Mouse (Mus musculus) lung, embryonic 15.5 days (tissue): Measurements from ENCODE around the gene Yju2. TPM values are rescaled to one million over a fixed set of nuclear protein-coding genes. Genes with fewer than 3 reads are reported as not detected.

Source experiments
- ATAC-seq: fragments of 200-750 bp; cut with Nextera tagmentation; 2 replicates; pipeline ENCODE4 v1.8.0; 2017; ENCODE audit warnings: moderate number of reproducible peaks, borderline replicate concordance; ENCODE audit not compliant: low FRiP score, low TSS enrichment; ENCODE audit errors: extremely low read depth
- H3K27ac ChIP-seq: fragments of 300-500 bp; sonication (generic); 2 replicates; pipeline ENCODE4 v1.5.1; 2015; ENCODE audit warnings: moderate library complexity, mild to moderate bottlenecking, inconsistent platforms
- H3K27me3 ChIP-seq: fragments of 300-500 bp; sonication (generic); 2 replicates; pipeline ENCODE4 v1.6.1; 2015; ENCODE audit warnings: inconsistent platforms
- H3K36me3 ChIP-seq: fragments of 300-500 bp; sonication (generic); 2 replicates; pipeline ENCODE4 v1.6.1; 2015; ENCODE audit warnings: inconsistent platforms
- H3K4me1 ChIP-seq: fragments of 300-500 bp; sonication (generic); 2 replicates; pipeline ENCODE4 v1.6.1; 2015; ENCODE audit warnings: inconsistent platforms
- H3K4me2 ChIP-seq: fragments of 300-500 bp; sonication (generic); 2 replicates; pipeline ENCODE4 v1.6.1; 2015; ENCODE audit warnings: inconsistent platforms, mild to moderate bottlenecking, moderate library complexity
- H3K4me3 ChIP-seq: fragments of 300-500 bp; sonication (generic); 2 replicates; pipeline ENCODE4 v1.5.1; 2015; ENCODE audit warnings: mild to moderate bottlenecking, inconsistent platforms
- H3K9ac ChIP-seq: fragments of 300-500 bp; sonication (generic); 2 replicates; pipeline ENCODE4 v1.6.1; 2015; ENCODE audit warnings: inconsistent platforms
- H3K9me3 ChIP-seq: fragments of 300-500 bp; sonication (generic); 2 replicates; pipeline ENCODE4 v1.6.1; 2016; ENCODE audit warnings: inconsistent platforms
- WGBS: fragments of 180-500 bp; shearing (Covaris S2); methylation state at CpG from one replicate; pipeline ENCODE4 v1.1.7; 2015; 5-methylcytosine and 5-hydroxymethylcytosine counted together
- polyA plus RNA-seq: library from polyadenylated mRNA; unstranded; fragments of >200 nt; fragmentation: Nextera tagmentation; extraction: Ambion mirVana; gene quantifications from 2 replicates; pipeline ENCODE4 v1.2.1, GENCODE M21; 2015

The Yju2 gene
- polyA plus RNA-seq, 1 experiment from 2014 or later, result 28.3 TPM

DNA sequence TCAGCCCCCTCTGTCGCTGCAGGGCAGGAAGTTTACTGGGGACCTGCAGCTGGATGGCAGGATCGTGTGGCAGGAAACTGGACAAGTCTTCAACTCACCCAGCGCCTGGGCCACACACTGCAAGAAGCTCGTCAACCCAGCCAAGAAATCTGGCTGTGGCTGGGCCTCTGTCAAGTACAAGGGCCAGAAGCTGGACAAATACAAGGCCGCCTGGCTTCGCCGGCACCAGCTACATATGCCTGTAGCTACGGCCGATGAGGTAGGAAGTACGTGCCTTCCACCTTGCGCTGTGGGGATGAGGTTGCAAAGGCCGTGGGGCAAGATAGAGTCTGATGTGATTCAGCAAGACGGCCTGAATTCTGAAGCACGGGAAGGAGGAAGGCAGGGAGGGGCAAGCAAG, 51.4 kb downstream of the Yju2 start:
- Histone ChIP-seq H3K4me1 (peaks cover 23% of the 10 kb centered on the region), H3K9ac (peak overlapping the region; percentile 83), H3K27ac (0 out of 2 replicates have a peak overlapping the region, but pooled peaks have one; percentile 91), H3K36me3 (peaks cover 30% of the 10 kb centered on the region), H3K4me2 (peak overlapping the region; percentile 98), H3K9me3 (no peaks in the 10 kb centered on the region), H3K4me3 (peak overlapping the region; percentile 96), H3K27me3 (no peaks in the 10 kb centered on the region)
- no peak for ATAC-seq
- WGBS, result 51% methylated on average over 14 of the region's 14 CpGs

DNA sequence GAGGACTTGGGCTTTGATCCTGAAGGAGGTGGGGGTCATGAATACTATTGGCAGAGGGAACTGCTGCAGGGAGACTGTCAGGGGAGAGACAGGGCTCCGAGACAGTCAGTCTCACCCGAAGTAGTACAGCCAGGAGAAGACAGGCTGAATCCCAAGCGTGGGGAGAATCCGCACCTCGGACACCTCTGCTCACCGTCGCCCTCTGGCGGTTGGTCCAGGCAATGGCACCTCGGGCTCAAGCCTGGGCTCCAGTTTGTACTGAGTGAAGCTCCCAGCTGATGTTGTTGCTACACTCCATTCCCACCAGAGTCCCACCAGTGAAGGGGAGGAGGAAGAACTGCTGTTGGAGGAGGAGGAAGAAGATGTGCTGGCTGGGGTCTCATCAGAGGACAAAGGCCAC, 51.8 kb downstream of the Yju2 start:
- Histone ChIP-seq H3K4me2 (peak overlapping the region; percentile 98), H3K4me3 (peak overlapping the region; percentile 96), H3K27me3 (no peaks in the 10 kb centered on the region), H3K27ac (no peak overlapping the region), H3K9ac (0 out of 2 replicates have a peak overlapping the region, but pooled peaks have one; percentile 83), H3K4me1 (peaks cover 21% of the 10 kb centered on the region), H3K36me3 (peaks cover 34% of the 10 kb centered on the region), H3K9me3 (no peaks in the 10 kb centered on the region)
- 5% methylated on average over 9 of the region's 9 CpGs for WGBS
- no peak for ATAC-seq

DNA sequence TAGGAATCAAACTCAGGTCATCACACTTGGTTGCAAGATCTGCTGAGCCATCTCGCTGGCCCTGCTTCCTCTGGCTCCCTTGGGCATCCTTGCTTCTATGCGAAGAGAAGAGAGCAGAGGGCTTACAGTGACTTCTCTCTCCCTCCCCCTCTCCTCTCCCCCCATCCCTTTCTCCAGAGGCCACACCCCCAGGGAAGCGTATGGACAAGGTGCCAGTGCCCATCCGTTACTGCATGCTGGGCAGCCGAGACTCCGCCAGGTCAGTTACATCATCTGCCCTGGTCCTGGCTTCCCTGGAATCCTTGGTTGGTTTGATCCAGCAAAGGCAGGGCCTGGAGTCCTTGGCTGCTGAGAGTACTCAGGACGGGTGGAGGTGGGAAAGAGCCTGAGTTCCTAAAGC, 52.5 kb downstream of the Yju2 start:
- no peak for ATAC-seq
- 85% methylated on average over 7 of the region's 7 CpGs for WGBS
- no peaks in the 10 kb centered on the region for H3K9me3 ChIP-seq
- H3K4me3 ChIP-seq, result no peak overlapping the region
- no peak overlapping the region for H3K9ac ChIP-seq
- H3K36me3 ChIP-seq, result peaks cover 42% of the 10 kb centered on the region
- peaks cover 21% of the 10 kb centered on the region for H3K4me1 ChIP-seq
- no peak overlapping the region for H3K27ac ChIP-seq
- H3K27me3 ChIP-seq, result no peaks in the 10 kb centered on the region
- no peak overlapping the region for H3K4me2 ChIP-seq

DNA sequence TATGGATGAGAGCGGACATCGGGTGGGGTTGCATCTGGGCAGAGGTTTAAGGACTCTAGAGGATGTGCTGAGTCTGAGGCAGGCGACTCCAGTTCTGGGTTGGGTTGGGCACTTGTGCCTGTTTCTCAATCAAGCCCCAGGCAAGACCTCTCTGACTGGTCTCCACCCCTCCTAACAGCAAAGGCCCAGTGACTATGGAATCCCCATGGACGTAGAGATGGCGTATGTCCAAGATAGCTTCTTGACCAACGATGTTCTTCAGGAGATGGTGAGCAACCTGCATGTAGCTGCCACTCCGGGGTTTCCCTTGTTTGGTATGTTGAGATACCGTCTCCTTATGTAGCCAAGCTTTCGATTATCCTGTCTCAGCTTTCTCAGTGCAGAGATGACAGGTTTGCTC, 56.4 kb downstream of the Yju2 start:
- Histone ChIP-seq H3K4me2 (no peak overlapping the region), H3K27ac (no peak overlapping the region), H3K9me3 (no peaks in the 10 kb centered on the region), H3K27me3 (no peaks in the 10 kb centered on the region), H3K4me3 (no peak overlapping the region), H3K4me1 (peaks cover 7% of the 10 kb centered on the region), H3K9ac (no peak overlapping the region), H3K36me3 (peaks cover 74% of the 10 kb centered on the region)
- WGBS, result 88% methylated on average over 9 of the region's 9 CpGs
- ATAC-seq, result no peak

DNA sequence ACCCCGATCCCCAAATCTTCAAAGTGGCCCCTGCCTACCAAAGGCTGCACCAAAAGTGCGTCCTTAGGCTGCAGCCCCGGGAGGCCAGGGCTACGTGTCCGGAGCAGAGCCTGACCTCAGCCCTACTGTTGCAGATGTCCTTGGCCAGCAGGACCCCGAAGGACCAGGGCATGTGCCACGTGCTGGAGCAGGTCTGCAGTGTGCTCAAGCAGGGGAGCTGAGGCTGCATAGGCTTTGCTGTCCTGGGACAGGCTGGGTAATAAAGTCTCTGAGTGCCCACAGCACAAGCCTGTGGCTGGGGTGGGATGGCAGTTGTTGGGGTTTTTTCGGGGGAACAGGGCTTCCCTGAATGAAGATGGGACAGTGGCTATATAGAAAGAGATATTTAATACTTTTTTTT, 57.5 kb downstream of the Yju2 start:
- 84% methylated on average over 8 of the region's 8 CpGs for WGBS
- Histone ChIP-seq H3K27ac (no peak overlapping the region), H3K9me3 (no peaks in the 10 kb centered on the region), H3K27me3 (no peaks in the 10 kb centered on the region), H3K4me3 (no peak overlapping the region), H3K4me1 (no peaks in the 10 kb centered on the region), H3K9ac (no peak overlapping the region), H3K36me3 (peaks cover 72% of the 10 kb centered on the region), H3K4me2 (no peak overlapping the region)
- ATAC-seq, result no peak

DNA sequence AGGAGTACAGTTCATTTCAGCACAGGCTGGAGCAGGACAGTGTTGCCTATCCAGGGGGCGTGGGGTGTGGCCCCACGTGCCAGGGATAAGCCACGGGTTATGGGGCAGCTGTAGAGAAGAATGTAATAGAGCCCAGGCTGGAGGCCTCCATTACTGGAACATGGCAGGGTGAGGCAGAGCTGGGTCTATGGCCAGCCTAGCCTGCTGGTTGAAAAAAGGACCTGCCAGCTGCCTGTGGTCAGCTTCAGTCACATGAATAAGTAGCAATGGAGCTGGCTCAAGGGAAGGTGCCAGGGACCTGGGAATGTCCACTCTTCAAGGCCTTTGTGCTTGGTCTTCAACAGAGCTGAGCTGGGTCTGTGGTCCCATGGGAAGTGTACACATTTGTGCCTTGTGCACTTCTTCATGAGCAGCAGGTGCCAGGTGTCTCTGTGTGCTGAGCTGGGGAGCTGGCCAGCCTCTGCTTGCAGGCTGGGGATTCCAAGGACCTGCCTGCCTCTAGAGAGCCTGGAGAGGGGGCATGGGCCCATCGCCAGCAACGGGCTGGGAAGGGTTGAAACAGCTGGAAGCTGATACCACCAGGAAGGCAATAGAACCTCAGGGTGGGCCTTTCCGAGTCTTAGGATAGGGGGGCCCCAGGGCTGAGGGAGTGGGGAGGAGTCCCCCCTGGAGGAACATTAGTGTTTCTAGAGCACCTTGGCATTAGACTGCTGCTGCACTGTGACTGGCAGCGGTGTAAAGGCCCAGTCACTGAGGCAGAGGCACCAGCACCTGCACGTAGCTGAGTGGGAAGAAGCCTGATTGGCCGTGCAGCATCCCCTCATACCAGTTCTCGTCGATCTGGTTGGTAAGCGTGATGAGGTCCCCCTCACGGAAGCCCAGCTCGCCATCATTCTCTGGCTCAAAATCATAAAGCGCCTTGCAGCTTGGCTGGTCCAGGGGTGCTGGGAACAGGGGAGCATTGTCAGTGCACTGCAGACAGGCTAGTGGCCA, 58.2 kb downstream of the Yju2 start:
- peaks cover 65% of the 10 kb centered on the region for H3K36me3 ChIP-seq

DNA sequence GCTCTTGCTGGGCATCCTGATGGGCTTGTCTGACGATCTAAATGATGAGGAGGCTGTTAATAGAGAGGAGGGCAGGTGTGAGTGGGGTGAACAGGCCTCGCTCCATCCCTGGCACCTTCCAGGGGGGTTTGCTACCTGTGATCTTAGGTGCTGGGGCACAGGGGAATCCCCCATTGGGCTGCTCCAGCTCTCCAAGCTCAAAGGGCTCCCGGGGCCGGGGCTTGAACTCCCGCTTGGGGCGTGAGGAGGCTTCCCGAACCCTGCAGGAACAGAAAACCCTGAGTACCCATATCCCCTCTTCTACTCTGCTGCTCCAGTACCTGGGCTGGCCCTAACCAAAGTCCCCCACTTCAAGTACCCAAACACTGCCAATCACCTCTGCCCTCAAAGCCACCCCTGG, 58.9 kb downstream of the Yju2 start:
- ATAC-seq, result no peak
- H3K4me3 ChIP-seq, result no peak overlapping the region
- H3K9ac ChIP-seq, result no peak overlapping the region
- H3K4me2 ChIP-seq, result no peak overlapping the region
- no peaks in the 10 kb centered on the region for H3K27me3 ChIP-seq
- H3K4me1 ChIP-seq, result no peaks in the 10 kb centered on the region; the same call in 1 of the 2 replicates
- H3K9me3 ChIP-seq, result no peaks in the 10 kb centered on the region
- 75% methylated on average over 7 of the region's 7 CpGs for WGBS
- H3K27ac ChIP-seq, result no peak overlapping the region
- peaks cover 61% of the 10 kb centered on the region for H3K36me3 ChIP-seq

More for the DNA sequence above, 58.2 kb downstream of the Yju2 start:
- Histone ChIP-seq H3K27me3 (no peaks in the 10 kb centered on the region), H3K4me1 (no peaks in the 10 kb centered on the region), H3K4me2 (no peak overlapping the region), H3K9ac (no peak overlapping the region), H3K4me3 (no peak overlapping the region), H3K27ac (no peak overlapping the region), H3K9me3 (no peaks in the 10 kb centered on the region)
- no peak for ATAC-seq
- 76% methylated on average over 15 of the region's 15 CpGs for WGBS

Other genes with a start within 250 kb of the Yju2 start
- gene Pot1b, start 246.5 kb upstream of the Yju2 start, polyA plus RNA-seq, result 8.1 and 8.8 TPM in 2 replicates
- gene Adgre4, start 209.1 kb upstream of the Yju2 start, polyA plus RNA-seq, result 0.19 and 0.27 TPM in 2 replicates
- gene Zfp119a, start 80.2 kb upstream of the Yju2 start, polyA plus RNA-seq, result 8.5 and 9.1 TPM in 2 replicates
- gene Zfp959, start 67.0 kb upstream of the Yju2 start, polyA plus RNA-seq, result 12.2 and 13.4 TPM in 2 replicates
- gene Zfp119b, start 9.6 kb upstream of the Yju2 start, polyA plus RNA-seq, result 6.7 and 6.8 TPM in 2 replicates
- 1.4 and 2.1 TPM in 2 replicates for gene Ebi3, start 6.5 kb upstream of the Yju2 start, polyA plus RNA-seq
- 6.7 and 8.3 TPM in 2 replicates for gene Shd, start 11.4 kb downstream of the Yju2 start, polyA plus RNA-seq
- 7.7 and 8.1 TPM in 2 replicates for gene Fsd1, start 27.4 kb downstream of the Yju2 start, polyA plus RNA-seq
- 17.4 and 18.3 TPM in 2 replicates for gene Stap2, start 46.5 kb downstream of the Yju2 start, polyA plus RNA-seq
- gene Mpnd, start 46.6 kb downstream of the Yju2 start, polyA plus RNA-seq, result 103 and 116 TPM in 2 replicates
- gene Sh3gl1, start 77.5 kb downstream of the Yju2 start, polyA plus RNA-seq, result 169 and 174 TPM in 2 replicates
- 31.4 and 32.4 TPM in 2 replicates for gene Chaf1a, start 81.3 kb downstream of the Yju2 start, polyA plus RNA-seq
- 37.5 and 41.3 TPM in 2 replicates for gene Ubxn6, start 115.9 kb downstream of the Yju2 start, polyA plus RNA-seq
- 111 and 119 TPM in 2 replicates for gene Hdgfl2, start 120.5 kb downstream of the Yju2 start, polyA plus RNA-seq
- gene Plin4, start 150.7 kb downstream of the Yju2 start, polyA plus RNA-seq, result 0.10 and 0.19 TPM in 2 replicates
- 0.95 and 1.2 TPM in 2 replicates for gene Plin5, start 158.5 kb downstream of the Yju2 start, polyA plus RNA-seq
- 0.55 TPM in 2 replicates for gene Lrg1, start 162.9 kb downstream of the Yju2 start, polyA plus RNA-seq
- gene Sema6b, start 181.2 kb downstream of the Yju2 start, polyA plus RNA-seq, result 2.1 TPM in 2 replicates
- 15.3 and 18.3 TPM in 2 replicates for gene Tnfaip8l1, start 203.4 kb downstream of the Yju2 start, polyA plus RNA-seq
- 103 TPM in 2 replicates for gene Mydgf, start 224.8 kb downstream of the Yju2 start, polyA plus RNA-seq